Mouse (Mus musculus) left cerebral cortex, adult 9 months (tissue): ENCODE measurements around the gene Gucy1b2.

Experiments
- DNase-seq, 2 experiments: peaks; one replicate each; pipeline ENCODE4 v3.0.0; 2022; ENCODE audit warnings: low spot score in 2 of 2

Gucy1b2 gene

DNA sequence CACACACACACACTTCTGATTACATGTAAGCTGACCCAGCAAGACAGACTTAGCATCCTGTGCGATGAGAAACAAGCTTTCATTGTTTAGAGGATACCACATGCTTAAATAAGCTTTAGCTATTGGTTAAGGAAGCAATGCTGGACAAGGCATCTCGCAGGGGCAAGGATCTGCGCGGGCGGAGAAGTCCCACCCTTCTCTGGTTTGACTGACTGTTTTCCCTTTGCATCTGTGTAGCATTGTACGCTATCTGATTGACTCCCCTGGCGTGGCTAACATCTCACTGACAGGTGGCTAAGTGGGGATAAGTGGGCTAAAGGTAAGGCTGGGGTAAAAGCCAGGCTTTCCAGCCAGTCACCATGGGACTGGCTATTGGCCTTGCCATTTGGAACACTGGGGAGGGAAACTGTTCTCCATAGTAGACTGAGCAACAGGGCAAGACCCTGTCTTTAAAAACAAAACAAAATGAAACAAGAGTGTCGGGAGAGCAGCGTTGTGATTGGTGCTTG is at the start of gene Gucy1b2:
Gene Gucy1b2 (minus strand): TSS at position 51 of the 509 bp plus-strand sequence.
- DNase-seq = no peak

DNA sequence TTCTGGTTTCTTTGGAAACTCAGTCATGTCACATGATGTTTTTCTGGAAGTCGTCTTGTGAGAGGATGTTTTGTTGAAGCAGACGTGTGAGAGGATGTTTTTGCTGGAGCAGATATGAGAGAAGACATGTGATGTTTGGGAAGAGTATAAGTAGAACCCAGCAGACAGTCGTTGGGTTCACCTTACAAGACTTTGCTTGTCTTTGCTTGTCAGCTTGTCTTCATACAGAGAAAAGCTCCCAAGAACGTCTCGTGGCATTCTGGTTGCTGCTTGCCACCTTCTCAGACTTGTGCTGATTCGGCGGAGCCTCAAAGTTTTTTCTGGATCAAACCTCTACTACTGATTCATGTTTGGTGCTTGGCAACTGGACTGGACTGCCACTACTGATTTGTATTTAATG is 41.3 kb upstream of the Gucy1b2 start:
- DNase-seq = no peak

GRCm38 (mm10) chr14:62496501-62496900 is 40.4 kb upstream of the Gucy1b2 start:
- no peak for DNase-seq

GRCm38 (mm10) chr14:62493456-62493855 is 37.4 kb upstream of the Gucy1b2 start:
- peak in 1 of 2 experiments; percentile 5 for DNase-seq

- DNase-seq = peak; percentile 47 to 74
These were observed 36.2 kb upstream of the Gucy1b2 start for GRCm38 (mm10) chr14:62492196-62492850.

- DNase-seq = peak in 1 of 2 experiments; percentile 14
These were observed 32.2 kb upstream of the Gucy1b2 start for GRCm38 (mm10) chr14:62488270-62488669.

DNA sequence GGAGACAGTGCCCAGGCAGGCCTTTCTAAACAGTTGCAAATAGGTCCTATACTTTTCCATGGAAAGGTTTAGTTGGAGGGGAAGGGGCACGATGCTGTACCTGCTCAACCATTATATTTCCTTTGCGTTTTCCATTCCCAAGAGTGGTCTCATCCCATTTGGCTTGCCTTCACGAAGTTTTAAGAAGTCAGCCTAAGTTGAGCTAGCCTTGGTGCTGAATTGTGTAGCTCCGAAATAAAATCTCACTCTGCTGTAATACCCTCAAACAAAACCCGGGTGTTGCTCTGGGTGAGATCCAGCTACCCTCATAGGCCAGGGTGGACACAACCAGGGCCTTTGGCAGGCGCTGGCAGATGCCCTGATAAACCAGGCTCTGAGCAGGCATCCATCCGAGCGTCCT is 25.3 kb upstream of the Gucy1b2 start:
- DNase-seq = no peak

- no peak for DNase-seq
These were observed 23.3 kb upstream of the Gucy1b2 start for GRCm38 (mm10) chr14:62479395-62479794.

DNA sequence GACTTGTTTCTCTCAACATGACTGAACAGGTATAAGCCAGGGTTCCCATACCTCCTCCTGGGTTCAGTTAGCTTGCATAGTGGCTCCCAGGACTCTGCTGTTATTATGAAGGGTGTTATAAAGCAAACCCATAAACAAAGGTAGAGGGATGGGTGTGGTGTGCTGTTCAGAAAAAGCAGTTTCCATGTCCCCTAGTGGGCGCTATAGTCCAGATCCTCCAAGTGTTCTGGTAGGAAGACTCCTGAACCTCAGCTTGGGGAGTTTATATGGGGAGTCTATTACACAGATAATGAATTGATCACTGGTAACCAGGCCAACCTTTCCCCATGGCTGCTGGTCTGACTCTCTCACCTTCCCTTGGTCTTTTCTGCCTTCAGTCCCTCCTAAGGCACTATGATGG is 18.4 kb upstream of the Gucy1b2 start:
- no peak for DNase-seq

GRCm38 (mm10) chr14:62472061-62472460 is 16.0 kb upstream of the Gucy1b2 start:
- no peak for DNase-seq

- no peak for DNase-seq
These were observed 12.7 kb upstream of the Gucy1b2 start for GRCm38 (mm10) chr14:62468753-62469125.

- DNase-seq = no peak
These were observed 12.1 kb upstream of the Gucy1b2 start for GRCm38 (mm10) chr14:62468119-62468752.

DNA sequence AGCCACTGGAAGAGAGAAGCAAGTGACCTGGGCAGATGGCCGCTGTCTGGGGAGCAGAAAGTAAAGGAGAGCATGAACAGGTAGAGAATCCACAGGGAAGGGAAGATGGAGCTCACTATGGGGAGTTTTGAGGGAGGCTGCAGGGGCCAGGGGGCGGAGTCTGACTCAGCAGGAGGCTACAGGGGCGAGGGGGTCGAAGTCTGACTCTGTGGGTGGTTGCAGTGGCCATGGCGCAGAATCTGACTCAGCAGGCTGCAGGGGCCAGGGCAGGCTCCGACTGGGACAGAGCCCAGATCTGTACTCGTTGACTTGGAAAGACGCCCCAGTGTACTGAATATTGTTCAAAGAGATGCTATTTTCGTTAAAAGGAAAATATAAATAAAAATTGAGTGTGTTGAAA is 8.9 kb upstream of the Gucy1b2 start:
- DNase-seq = no peak

DNA sequence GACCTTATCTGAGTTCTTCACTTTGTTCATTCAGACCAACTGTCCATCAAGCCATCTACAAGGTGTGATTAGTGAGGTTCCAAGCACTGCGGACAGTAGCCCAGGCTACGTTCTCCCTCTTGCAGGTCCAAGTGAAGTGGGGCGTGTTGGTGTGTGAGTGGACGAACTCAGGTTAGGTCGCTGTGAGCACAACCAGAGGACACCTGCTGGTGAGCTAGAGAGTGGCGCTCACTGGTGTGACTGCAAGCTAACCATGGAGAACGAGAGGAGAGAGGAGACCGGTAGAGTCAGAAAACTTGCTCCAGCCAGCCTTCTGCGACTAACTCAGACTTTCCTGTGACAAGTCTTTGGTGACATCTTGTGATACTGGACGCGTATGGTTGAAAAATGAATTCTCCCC is 3.5 kb upstream of the Gucy1b2 start:
- no peak for DNase-seq

DNA sequence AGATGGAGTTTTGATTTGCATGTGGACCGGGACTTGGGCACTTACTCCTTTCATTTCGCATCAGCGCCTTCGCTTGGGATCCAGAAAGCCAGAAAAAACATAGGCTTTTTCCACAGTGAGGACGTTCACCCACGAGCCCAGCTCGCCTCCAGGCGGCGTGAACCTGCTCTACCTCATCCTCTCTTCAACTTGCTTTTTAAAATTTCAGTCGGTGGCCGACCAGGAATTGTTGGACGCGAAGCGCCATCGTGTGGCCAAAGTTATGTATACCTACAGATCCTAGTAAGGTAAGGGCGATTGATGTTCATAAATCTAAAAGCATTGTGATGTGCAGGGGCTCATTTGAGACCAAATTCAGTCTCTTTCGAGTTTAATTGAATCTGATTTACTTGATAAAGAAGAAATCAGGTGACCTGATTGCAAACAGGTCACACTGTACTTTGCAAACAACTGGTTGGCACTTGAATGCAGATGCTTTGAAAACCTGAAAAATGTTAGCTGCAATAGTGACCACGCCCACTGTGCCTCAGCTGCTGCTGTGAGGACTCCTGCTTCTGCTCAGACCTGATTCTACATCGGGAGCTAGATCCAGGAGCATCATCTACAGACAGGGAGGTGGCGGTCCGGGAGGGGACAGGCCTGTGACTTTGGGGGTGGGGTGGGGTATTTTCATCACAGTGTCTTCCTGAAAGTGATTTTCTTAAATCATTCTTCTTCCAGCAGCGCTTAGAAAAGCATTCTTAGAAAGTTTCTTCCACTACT is 1.5 kb upstream of the Gucy1b2 start:
- DNase-seq = peak; percentile 52 to 93

GRCm38 (mm10) chr14:62455570-62455879 is 564 bp downstream of the Gucy1b2 start:
- no peak for DNase-seq

DNA sequence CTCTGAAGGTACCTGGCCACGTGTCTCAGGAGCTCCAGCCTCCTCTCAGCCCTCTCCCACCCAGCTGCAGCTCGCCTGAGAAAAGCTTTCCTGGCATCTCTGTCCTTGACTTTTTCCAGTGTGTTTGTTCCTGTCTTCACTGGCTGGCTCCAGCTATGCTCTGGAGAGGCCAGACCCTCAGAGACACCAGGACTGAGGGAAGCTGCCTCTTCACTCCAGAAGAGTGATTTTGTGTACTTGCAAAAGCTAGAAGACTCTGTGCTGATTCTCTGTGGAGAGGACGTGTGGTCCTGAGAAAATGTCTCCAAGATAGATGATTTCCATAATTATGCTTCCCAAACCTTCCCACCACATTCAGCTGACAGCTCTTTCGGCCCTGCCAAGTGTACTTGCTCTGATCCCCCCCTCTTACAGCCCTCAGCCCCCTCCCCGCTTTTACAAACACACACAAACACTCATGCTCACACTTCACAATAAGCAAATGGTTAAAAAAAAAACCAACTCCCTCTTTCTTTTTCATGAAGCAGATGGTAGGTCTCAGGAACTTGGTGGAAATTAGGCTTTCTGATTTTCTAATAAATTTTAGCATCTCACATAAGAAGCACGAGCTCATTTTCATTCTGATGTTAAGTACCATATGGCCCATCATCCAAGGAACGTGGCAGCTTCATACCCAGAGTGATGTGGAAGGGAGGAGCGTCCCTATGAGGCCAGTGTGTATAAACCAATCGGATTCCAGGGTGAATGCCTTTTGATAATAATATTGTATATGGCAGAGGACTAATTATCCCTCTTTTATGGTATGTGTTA is 1.1 kb downstream of the Gucy1b2 start:
- no peak for DNase-seq

GRCm38 (mm10) chr14:62454136-62454535 is 2.0 kb downstream of the Gucy1b2 start:
- DNase-seq = no peak

DNA sequence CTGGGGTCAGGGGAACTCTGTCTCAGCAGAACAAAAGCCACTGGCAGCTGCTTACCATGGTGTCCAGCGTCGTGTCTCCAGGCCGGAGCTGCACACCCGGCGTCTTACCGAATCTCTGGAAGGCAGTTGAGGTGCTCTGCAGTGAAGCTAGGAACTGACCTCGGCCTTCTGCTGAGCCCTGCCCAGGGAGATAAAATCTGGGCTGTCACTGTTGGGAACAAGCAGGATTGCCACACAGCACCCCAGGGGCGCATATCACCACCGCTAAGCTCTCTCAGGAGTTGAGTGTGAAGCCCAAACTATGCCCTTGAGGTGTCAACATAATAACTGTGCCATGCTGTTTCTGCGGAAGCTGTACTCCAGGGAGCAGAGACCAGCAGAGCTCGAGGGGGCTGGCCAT is 2.8 kb downstream of the Gucy1b2 start:
- no peak for DNase-seq

- no peak for DNase-seq
These were observed 5.4 kb downstream of the Gucy1b2 start for GRCm38 (mm10) chr14:62450706-62451105.

DNA sequence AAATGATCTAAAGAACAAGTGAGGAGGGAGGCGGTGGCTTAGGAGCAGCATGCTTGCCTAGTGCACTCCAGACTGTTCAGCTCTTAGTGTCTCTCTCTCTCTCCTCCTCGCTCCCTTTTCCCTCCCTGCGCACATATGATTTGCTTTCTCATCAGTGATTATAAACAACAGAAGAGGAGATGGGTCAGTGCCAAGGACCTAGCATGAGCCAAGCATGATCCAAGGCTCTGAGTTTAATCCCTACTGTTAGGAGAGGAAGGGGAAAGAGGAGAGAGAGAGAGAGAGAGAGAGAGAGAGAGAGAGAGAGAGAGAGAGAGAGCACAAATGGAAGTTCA is 8.9 kb downstream of the Gucy1b2 start:
- no peak for DNase-seq
